Mouse (Mus musculus) liver, postnatal 0 days (tissue): ENCODE results near the gene Fbxo3. TPM values are rescaled to one million over a fixed set of nuclear protein-coding genes. Genes with fewer than 3 reads are reported as not detected.

Experiments
- ATAC-seq: fragments of 200-750 bp; cut with Nextera tagmentation; 2 replicates; pipeline ENCODE4 v1.8.0; 2017; ENCODE audit warnings: mild to moderate bottlenecking, moderate library complexity
- DNase-seq: peaks from one replicate; pipeline ENCODE4 v3.0.0-alpha.2; 2016
- H3K27ac ChIP-seq: fragments of 300-500 bp; sonication (generic); 2 replicates; pipeline ENCODE4 v1.5.1; 2014; ENCODE audit warnings: antibody characterized with exemption, moderate library complexity, mild to moderate bottlenecking, low read depth
- H3K27me3 ChIP-seq: fragments of 300-500 bp; sonication (generic); 2 replicates; pipeline ENCODE4 v1.6.1; 2014; ENCODE audit warnings: low read length, control low read depth, mixed read lengths; ENCODE audit not compliant: insufficient read depth
- H3K36me3 ChIP-seq: fragments of 300-500 bp; sonication (generic); replicated peaks from 2 replicates; pipeline ENCODE4 v1.6.1; 2014; ENCODE audit warnings: mild to moderate bottlenecking, control low read depth, low read length, moderate library complexity, mixed read lengths; ENCODE audit not compliant: insufficient read depth
- H3K4me1 ChIP-seq: fragments of 300-500 bp; sonication (generic); 2 replicates; pipeline ENCODE4 v1.6.1; 2014; ENCODE audit warnings: antibody characterized with exemption, mild to moderate bottlenecking, control low read depth; ENCODE audit not compliant: insufficient read depth
- H3K4me2 ChIP-seq: fragments of 300-500 bp; sonication (generic); 2 replicates; pipeline ENCODE4 v1.6.1; 2014; ENCODE audit warnings: low read depth, mild to moderate bottlenecking, low read length, moderate library complexity, mixed read lengths
- H3K4me3 ChIP-seq: fragments of 300-500 bp; sonication (generic); 2 replicates; pipeline ENCODE4 v1.5.1; 2014; ENCODE audit warnings: low read depth, low read length
- H3K9ac ChIP-seq: fragments of 300-500 bp; sonication (generic); replicated peaks from 2 replicates; pipeline ENCODE4 v1.6.1; 2014; ENCODE audit warnings: mild to moderate bottlenecking, moderate library complexity
- H3K9me3 ChIP-seq: fragments of 300-500 bp; sonication (generic); 2 replicates; pipeline ENCODE4 v1.6.1; 2016; ENCODE audit warnings: mild to moderate bottlenecking, control low read depth, low read length, mixed read lengths
- CTCF ChIP-seq: sonication (generic); IDR thresholded peaks from 2 replicates; pipeline ENCODE4 v1.5.1; 2016; ENCODE audit warnings: antibody characterized with exemption, low read depth
- EP300 ChIP-seq: IDR thresholded peaks from 2 replicates; pipeline ENCODE4 v1.6.1; 2016; ENCODE audit warnings: antibody characterized with exemption, low read depth, mild to moderate bottlenecking
- WGBS: fragments of 180-500 bp; shearing (Covaris S2); extraction: QIAGEN DNeasy Blood & Tissue Kit; methylation state at CpG from one replicate; pipeline ENCODE4 v1.1.7; 2014; ENCODE audit not compliant: insufficient replicate concordance; 5-methylcytosine and 5-hydroxymethylcytosine counted together
- polyA plus RNA-seq: library from polyadenylated mRNA; unstranded; fragments of >200 nt; fragmentation: Nextera tagmentation; extraction: Ambion mirVana; gene quantifications from 2 replicates; pipeline ENCODE4 v1.2.1, GENCODE M21; 2015

The Fbxo3 gene
- polyA plus RNA-seq, 1 experiment from 2014 or later: 41.9 TPM

- no peak for DNase-seq
- Histone ChIP-seq H3K4me1 (peaks cover 17% of the 10 kb centered on the region), H3K27me3 (no peaks in the 10 kb centered on the region), H3K4me2 (no peak overlapping the region), H3K36me3 (peaks cover 50% of the 10 kb centered on the region), H3K27ac (peak overlapping the region; percentile 48; the same call in 1 of the 2 replicates), H3K4me3 (no peak overlapping the region), H3K9ac (no peak overlapping the region), H3K9me3 (no peaks in the 10 kb centered on the region)
- peak; percentile 60; the same call in 1 of the 2 replicates for ATAC-seq
- 49% methylated on average over 5 of the region's 5 CpGs for WGBS
- TF ChIP-seq EP300 (no peak), CTCF (no peak)
These were observed 16.3 kb downstream of the Fbxo3 start for GRCm38 (mm10) chr2:104043624-104044478.

- 40% methylated on average over 1 of the region's 1 CpGs for WGBS
- Histone ChIP-seq H3K36me3 (peaks cover 50% of the 10 kb centered on the region), H3K4me3 (no peak overlapping the region), H3K4me1 (peaks cover 17% of the 10 kb centered on the region), H3K4me2 (no peak overlapping the region), H3K9ac (no peak overlapping the region), H3K27me3 (no peaks in the 10 kb centered on the region), H3K9me3 (no peaks in the 10 kb centered on the region), H3K27ac (0 out of 2 replicates have a peak overlapping the region, but pooled peaks have one; percentile 48)
- DNase-seq (no peak), ATAC-seq (peak; percentile 27; the same call in 1 of the 2 replicates)
- peak; percentile 64 for TF ChIP-seq EP300
- TF ChIP-seq CTCF: no peak
These were observed 17.1 kb downstream of the Fbxo3 start for GRCm38 (mm10) chr2:104044479-104045080.

GRCm38 (mm10) chr2:104058381-104058780, 30.9 kb downstream of the Fbxo3 start:
- no peaks in the 10 kb centered on the region for H3K27me3 ChIP-seq
- no peak overlapping the region for H3K9ac ChIP-seq
- no peaks in the 10 kb centered on the region for H3K9me3 ChIP-seq
- DNase-seq (no peak), ATAC-seq (no peak)
- H3K4me3 ChIP-seq: no peak overlapping the region
- H3K36me3 ChIP-seq: peaks cover 61% of the 10 kb centered on the region
- WGBS: 81% methylated on average over 1 of the region's 1 CpGs
- TF ChIP-seq EP300: no peak
- TF ChIP-seq CTCF: no peak
- no peaks in the 10 kb centered on the region for H3K4me1 ChIP-seq
- no peak overlapping the region for H3K4me2 ChIP-seq
- H3K27ac ChIP-seq: no peak overlapping the region

- TF ChIP-seq EP300 (no peak), CTCF (no peak)
- no peaks in the 10 kb centered on the region for H3K27me3 ChIP-seq
- no peak overlapping the region for H3K27ac ChIP-seq
- no peak overlapping the region for H3K4me3 ChIP-seq
- no peak for ATAC-seq
- H3K9me3 ChIP-seq: no peaks in the 10 kb centered on the region
- no peak overlapping the region for H3K9ac ChIP-seq
- WGBS: 91% methylated on average over 4 of the region's 4 CpGs
- H3K4me1 ChIP-seq: peaks cover 2% of the 10 kb centered on the region; the same call in 1 of the 2 replicates
- peaks cover 55% of the 10 kb centered on the region for H3K36me3 ChIP-seq
- H3K4me2 ChIP-seq: no peak overlapping the region
- no peak for DNase-seq
These were observed 31.4 kb downstream of the Fbxo3 start for GRCm38 (mm10) chr2:104058954-104059353.

GRCm38 (mm10) chr2:104059786-104060185, 32.3 kb downstream of the Fbxo3 start:
- DNase-seq (no peak), ATAC-seq (no peak)
- WGBS: 84% methylated on average over 10 of the region's 10 CpGs
- peaks cover 47% of the 10 kb centered on the region for H3K36me3 ChIP-seq
- no peak overlapping the region for H3K4me2 ChIP-seq
- H3K9ac ChIP-seq: no peak overlapping the region
- no peak overlapping the region for H3K27ac ChIP-seq
- no peaks in the 10 kb centered on the region for H3K9me3 ChIP-seq
- H3K27me3 ChIP-seq: no peaks in the 10 kb centered on the region
- H3K4me1 ChIP-seq: peaks cover 5% of the 10 kb centered on the region; the same call in 1 of the 2 replicates
- TF ChIP-seq EP300: no peak
- TF ChIP-seq CTCF: no peak
- H3K4me3 ChIP-seq: no peak overlapping the region

GRCm38 (mm10) chr2:104060996-104061395, 33.5 kb downstream of the Fbxo3 start:
- TF ChIP-seq CTCF: no peak
- TF ChIP-seq EP300: no peak
- no peak overlapping the region for H3K4me3 ChIP-seq
- DNase-seq: no peak
- no peak for ATAC-seq
- H3K9ac ChIP-seq: no peak overlapping the region
- H3K36me3 ChIP-seq: peaks cover 39% of the 10 kb centered on the region
- peaks cover 5% of the 10 kb centered on the region; the same call in 1 of the 2 replicates for H3K4me1 ChIP-seq
- no peaks in the 10 kb centered on the region for H3K9me3 ChIP-seq
- no peak overlapping the region for H3K4me2 ChIP-seq
- 95% methylated on average over 6 of the region's 6 CpGs for WGBS
- no peaks in the 10 kb centered on the region for H3K27me3 ChIP-seq
- H3K27ac ChIP-seq: no peak overlapping the region
